Mouse (Mus musculus) kidney, postnatal 0 days (tissue): Measurements from ENCODE around the gene Pla2g5. TPM values are rescaled to one million over a fixed set of nuclear protein-coding genes. Genes with fewer than 3 reads are reported as not detected.

Source experiments
- ATAC-seq: fragments of 200-750 bp; cut with Nextera tagmentation; replicated peaks from 2 replicates; pipeline ENCODE4 v1.8.0; 2017; ENCODE audit warnings: low read depth, moderate number of reproducible peaks, moderate TSS enrichment, moderate library complexity; ENCODE audit not compliant: low FRiP score
- DNase-seq: peaks from one replicate; pipeline ENCODE4 v3.0.0-alpha.2; 2016; ENCODE audit warnings: low spot score
- H3K27ac ChIP-seq: fragments of 300-500 bp; sonication (generic); 2 replicates; pipeline ENCODE4 v1.5.1; 2014; ENCODE audit warnings: mild to moderate bottlenecking
- H3K27me3 ChIP-seq: fragments of 300-500 bp; sonication (generic); 2 replicates; pipeline ENCODE4 v1.6.1; 2014; ENCODE audit warnings: low read length, mixed read lengths; ENCODE audit not compliant: insufficient read depth
- H3K36me3 ChIP-seq: fragments of 300-500 bp; sonication (generic); 2 replicates; pipeline ENCODE4 v1.6.1; 2014; ENCODE audit warnings: low read length, mixed read lengths; ENCODE audit not compliant: insufficient read depth
- H3K4me1 ChIP-seq: fragments of 300-500 bp; sonication (generic); replicated peaks from 2 replicates; pipeline ENCODE4 v1.6.1; 2014; ENCODE audit warnings: antibody characterized with exemption, low read length, mixed read lengths; ENCODE audit not compliant: insufficient read depth
- H3K4me2 ChIP-seq: fragments of 300-500 bp; sonication (generic); 2 replicates; pipeline ENCODE4 v1.6.1; 2014; ENCODE audit warnings: mild to moderate bottlenecking, low read length, moderate library complexity, mixed read lengths
- H3K4me3 ChIP-seq: fragments of 300-500 bp; sonication (generic); replicated peaks from 2 replicates; pipeline ENCODE4 v1.5.1; 2014; ENCODE audit warnings: low read depth, low read length
- H3K9ac ChIP-seq: fragments of 300-500 bp; sonication (generic); 2 replicates; pipeline ENCODE4 v1.6.1; 2014; ENCODE audit warnings: low read depth, low read length
- H3K9me3 ChIP-seq: fragments of 300-500 bp; sonication (generic); replicated peaks from 2 replicates; pipeline ENCODE4 v1.6.1; 2016; ENCODE audit warnings: low read length, inconsistent platforms, mixed read lengths
- CTCF ChIP-seq: IDR thresholded peaks from 2 replicates; pipeline ENCODE4 v1.5.1; 2016; ENCODE audit warnings: antibody characterized with exemption, low read depth, mild to moderate bottlenecking, moderate library complexity
- WGBS: fragments of 180-500 bp; shearing (Covaris S2); extraction: QIAGEN DNeasy Blood & Tissue Kit; methylation state at CpG from one replicate; pipeline ENCODE4 v1.1.7; 2014; 5-methylcytosine and 5-hydroxymethylcytosine counted together
- polyA plus RNA-seq: library from polyadenylated mRNA; unstranded; fragments of >200 nt; fragmentation: Nextera tagmentation; extraction: Ambion mirVana; gene quantifications from 2 replicates; pipeline ENCODE4 v1.2.1, GENCODE M21; 2015

Gene Pla2g5
- polyA plus RNA-seq, 1 experiment from 2014 or later: 1.0 TPM

- no peaks in the 10 kb centered on the region; the same call in 1 of the 2 replicates for H3K27me3 ChIP-seq
- WGBS: 20% methylated on average over 12 of the region's 12 CpGs
- TF ChIP-seq CTCF: no peak
- no peak overlapping the region for H3K4me3 ChIP-seq
- H3K4me1 ChIP-seq: peaks cover 7% of the 10 kb centered on the region; the same call in 1 of the 2 replicates
- no peaks in the 10 kb centered on the region for H3K9me3 ChIP-seq
- H3K9ac ChIP-seq: no peak overlapping the region
- H3K27ac ChIP-seq: peak overlapping the region; percentile 1
- ATAC-seq: peak; percentile 88
- no peaks in the 10 kb centered on the region for H3K36me3 ChIP-seq
- peak overlapping the region; percentile 40 for H3K4me2 ChIP-seq
- DNase-seq: peak; percentile 80
Observed at GRCm38 (mm10) chr4:138800134-138800744, 63.0 kb downstream of the Pla2g5 start.

DNA sequence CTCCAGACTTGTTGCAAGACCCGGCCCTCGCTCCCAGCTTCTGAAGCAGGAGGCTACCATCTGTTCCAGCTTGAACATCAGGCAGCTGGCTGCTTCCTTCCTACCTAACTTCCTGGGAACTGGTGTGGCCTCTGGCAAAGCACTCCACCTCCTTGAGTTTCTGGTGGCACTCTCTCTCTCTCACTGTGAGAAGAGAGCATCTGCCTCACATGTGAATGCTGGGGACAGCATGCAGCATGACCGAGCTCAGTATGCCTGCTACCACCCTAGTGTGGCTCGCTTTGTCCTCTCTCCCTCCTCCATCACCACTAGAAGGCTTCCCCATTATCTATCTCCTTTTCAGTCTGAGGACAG, 66.1 kb downstream of the Pla2g5 start:
- H3K4me1 ChIP-seq: peaks cover 7% of the 10 kb centered on the region; the same call in 1 of the 2 replicates
- no peak for TF ChIP-seq CTCF
- no peak overlapping the region for H3K4me2 ChIP-seq
- H3K27me3 ChIP-seq: no peaks in the 10 kb centered on the region; the same call in 1 of the 2 replicates
- no peaks in the 10 kb centered on the region for H3K9me3 ChIP-seq
- no peak overlapping the region for H3K4me3 ChIP-seq
- 65% methylated on average over 4 of the region's 4 CpGs for WGBS
- H3K9ac ChIP-seq: no peak overlapping the region
- ATAC-seq: no peak
- no peak for DNase-seq
- H3K36me3 ChIP-seq: no peaks in the 10 kb centered on the region
- H3K27ac ChIP-seq: no peak overlapping the region

DNA sequence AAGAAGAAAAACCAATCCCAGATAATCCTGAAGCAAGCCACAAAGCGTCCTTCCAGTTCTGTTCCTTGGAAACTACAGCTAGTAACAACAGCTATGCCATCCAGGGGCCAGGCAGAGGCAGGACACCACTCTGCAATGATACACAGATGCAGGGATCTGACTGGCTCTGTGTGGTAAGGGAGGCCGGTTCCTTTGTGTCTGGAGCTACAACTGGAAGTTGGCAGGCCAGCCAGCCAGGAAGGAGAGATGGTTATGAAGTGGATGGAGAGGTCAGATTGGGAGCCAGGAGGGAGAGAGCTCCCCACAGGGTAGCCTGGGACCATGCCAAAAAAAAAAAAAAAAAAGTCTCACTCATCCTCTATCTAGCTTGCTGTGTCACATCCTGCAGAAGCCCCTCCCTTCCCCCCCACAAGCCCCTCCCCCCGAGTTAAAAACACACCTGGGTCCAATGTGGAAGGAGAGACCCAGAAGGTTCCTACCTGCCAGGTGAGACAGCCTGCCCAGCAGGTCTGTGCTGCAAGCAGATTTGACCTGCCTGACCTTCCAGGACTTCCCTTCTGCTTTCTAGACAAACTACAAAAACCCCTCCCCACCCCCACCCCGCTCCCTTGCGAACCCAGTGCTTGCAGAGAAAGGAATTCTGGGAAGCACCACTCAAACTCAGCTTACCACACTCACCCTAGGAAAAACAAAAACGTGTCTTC, 66.6 kb downstream of the Pla2g5 start:
- 40% methylated on average over 6 of the region's 6 CpGs for WGBS
- no peaks in the 10 kb centered on the region for H3K36me3 ChIP-seq
- H3K27me3 ChIP-seq: no peaks in the 10 kb centered on the region; the same call in 1 of the 2 replicates
- no peak overlapping the region for H3K4me2 ChIP-seq
- no peaks in the 10 kb centered on the region for H3K9me3 ChIP-seq
- ATAC-seq: no peak
- no peak for DNase-seq
- TF ChIP-seq CTCF: no peak
- peaks cover 7% of the 10 kb centered on the region; the same call in 1 of the 2 replicates for H3K4me1 ChIP-seq
- H3K9ac ChIP-seq: no peak overlapping the region
- H3K27ac ChIP-seq: no peak overlapping the region
- H3K4me3 ChIP-seq: no peak overlapping the region

DNA sequence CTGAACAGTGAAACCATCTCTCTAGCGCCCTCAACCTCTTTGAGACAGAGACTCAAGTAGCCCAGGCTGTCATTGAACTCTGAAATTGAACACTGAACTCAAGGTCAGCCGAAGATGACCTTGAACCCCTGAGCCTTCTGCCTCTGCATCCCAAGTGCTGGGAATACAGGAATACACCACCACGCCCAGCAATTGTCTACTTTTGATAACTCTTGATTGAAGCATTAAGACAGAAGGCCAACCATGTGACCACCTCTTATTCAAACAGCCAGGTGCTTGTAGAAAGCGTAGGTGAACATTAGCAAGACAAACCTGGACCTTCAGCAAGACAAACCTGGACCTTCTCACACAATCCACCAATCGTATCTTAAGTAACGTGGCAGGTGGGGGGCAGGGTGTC, 68.9 kb downstream of the Pla2g5 start:
- Histone ChIP-seq H3K27me3 (no peaks in the 10 kb centered on the region; the same call in 1 of the 2 replicates), H3K9me3 (no peaks in the 10 kb centered on the region), H3K27ac (no peak overlapping the region), H3K4me2 (no peak overlapping the region), H3K36me3 (no peaks in the 10 kb centered on the region), H3K4me1 (0 out of 2 replicates have a peak, but pooled peaks cover under 1% of the 10 kb centered on the region), H3K9ac (no peak overlapping the region), H3K4me3 (no peak overlapping the region)
- DNase-seq (no peak), ATAC-seq (no peak)
- 93% methylated on average over 6 of the region's 6 CpGs for WGBS
- no peak for TF ChIP-seq CTCF

DNA sequence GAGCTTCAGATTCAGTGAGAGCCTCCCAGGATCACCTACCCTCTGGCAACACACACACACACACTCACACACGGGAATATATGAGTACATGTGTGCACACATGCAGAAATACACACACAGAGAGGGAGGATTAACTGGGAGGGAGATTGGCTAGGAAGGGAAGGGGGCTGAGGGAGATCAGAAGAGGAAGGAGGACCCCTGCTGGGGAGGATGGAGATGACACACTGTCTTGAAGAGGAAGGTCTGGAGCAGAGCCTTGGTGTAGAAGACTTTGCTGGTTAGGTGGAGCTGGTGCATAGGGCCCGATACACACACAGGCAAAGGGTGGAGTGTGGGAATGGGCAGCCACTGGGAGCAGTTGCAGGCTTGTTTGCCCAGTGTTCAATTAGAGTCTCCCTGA, 70.0 kb downstream of the Pla2g5 start:
- no peak overlapping the region for H3K4me3 ChIP-seq
- no peaks in the 10 kb centered on the region; the same call in 1 of the 2 replicates for H3K27me3 ChIP-seq
- WGBS: 53% methylated on average over 2 of the region's 2 CpGs
- DNase-seq: peak; percentile 77
- no peak overlapping the region for H3K4me2 ChIP-seq
- no peaks in the 10 kb centered on the region for H3K9me3 ChIP-seq
- no peak overlapping the region for H3K9ac ChIP-seq
- no peak overlapping the region for H3K27ac ChIP-seq
- peak; percentile 78 for TF ChIP-seq CTCF
- H3K36me3 ChIP-seq: no peaks in the 10 kb centered on the region
- ATAC-seq: 0 out of 2 replicates have a peak, but pooled peaks have one; percentile 21
- H3K4me1 ChIP-seq: no peaks in the 10 kb centered on the region

- H3K36me3 ChIP-seq: no peaks in the 10 kb centered on the region
- H3K9ac ChIP-seq: no peak overlapping the region
- WGBS: 16% methylated on average over 9 of the region's 9 CpGs
- H3K9me3 ChIP-seq: no peaks in the 10 kb centered on the region
- no peak overlapping the region for H3K4me3 ChIP-seq
- ATAC-seq (no peak), DNase-seq (peak; percentile 26)
- no peaks in the 10 kb centered on the region for H3K4me1 ChIP-seq
- H3K4me2 ChIP-seq: no peak overlapping the region
- H3K27me3 ChIP-seq: no peaks in the 10 kb centered on the region; the same call in 1 of the 2 replicates
- no peak overlapping the region for H3K27ac ChIP-seq
- no peak for TF ChIP-seq CTCF
Observed at GRCm38 (mm10) chr4:138792599-138792998, 70.7 kb downstream of the Pla2g5 start.
